Mouse (Mus musculus) heart, embryonic 14.5 days (tissue): ENCODE measurements around the gene Gpc3. TPM values are rescaled to one million over a fixed set of nuclear protein-coding genes. Genes with fewer than 3 reads are reported as not detected.

Experiments
- ATAC-seq: fragments of 200-750 bp; cut with Nextera tagmentation; 2 replicates; pipeline ENCODE4 v1.8.0; 2017; ENCODE audit warnings: low read depth, moderate TSS enrichment; ENCODE audit not compliant: insufficient number of reproducible peaks, insufficient read depth, low FRiP score
- H3K27ac ChIP-seq, 2 experiments: fragments of 200-500 bp in 1 of 2; fragments of 300-500 bp in 1 of 2; sonication (generic) in 1 of 2; replicated peaks in 1 of 2; 2 replicates each; pipeline ENCODE4 v1.5.1; 2012 to 2014; ENCODE audit warnings: low read depth in 2 of 2, low read length in 2 of 2, control low read depth in 1 of 2, mild to moderate bottlenecking in 1 of 2, mixed read lengths in 1 of 2; ENCODE audit not compliant: control insufficient read depth in 1 of 2, insufficient read depth in 1 of 2
- H3K27me3 ChIP-seq: fragments of 300-500 bp; sonication (generic); 2 replicates; pipeline ENCODE4 v1.6.1; 2014; ENCODE audit warnings: mild to moderate bottlenecking, low read length, control low read depth; ENCODE audit not compliant: control insufficient read depth, insufficient read depth
- H3K36me3 ChIP-seq: fragments of 300-500 bp; sonication (generic); 2 replicates; pipeline ENCODE4 v1.6.1; 2014; ENCODE audit warnings: mild to moderate bottlenecking, control low read depth, low read length, mixed read lengths; ENCODE audit not compliant: control insufficient read depth, insufficient read depth
- H3K4me1 ChIP-seq, 2 experiments: fragments of 200-500 bp in 1 of 2; fragments of 300-500 bp in 1 of 2; sonication (generic) in 1 of 2; 2 replicates each; pipeline ENCODE4 v1.6.1; 2012 to 2014; ENCODE audit warnings: low read length in 2 of 2, control low read depth in 1 of 2, mixed read lengths in 1 of 2; ENCODE audit not compliant: control insufficient read depth in 2 of 2, insufficient read depth in 2 of 2
- H3K4me2 ChIP-seq: fragments of 300-500 bp; sonication (generic); 2 replicates; pipeline ENCODE4 v1.6.1; 2014; ENCODE audit warnings: mild to moderate bottlenecking, low read length
- H3K4me3 ChIP-seq, 2 experiments: fragments of 200-500 bp in 1 of 2; fragments of 300-500 bp in 1 of 2; sonication (generic) in 1 of 2; 2 replicates each; pipeline ENCODE4 v1.5.1; 2012 to 2014; ENCODE audit warnings: low read length in 2 of 2, mild to moderate bottlenecking in 2 of 2, control low read depth in 1 of 2, low read depth in 1 of 2, moderate library complexity in 1 of 2; ENCODE audit not compliant: control insufficient read depth in 1 of 2, insufficient read depth in 1 of 2
- H3K9ac ChIP-seq: fragments of 300-500 bp; sonication (generic); 2 replicates; pipeline ENCODE4 v1.6.1; 2014; ENCODE audit warnings: mild to moderate bottlenecking, low read length
- H3K9me3 ChIP-seq: fragments of 300-500 bp; sonication (generic); 2 replicates; pipeline ENCODE4 v1.6.1; 2016; ENCODE audit warnings: low read length, control low read depth; ENCODE audit not compliant: control insufficient read depth
- WGBS: fragments of 180-500 bp; shearing (Covaris S2); extraction: QIAGEN DNeasy Blood & Tissue Kit; methylation state at CpG from one replicate; pipeline ENCODE4 v1.1.7; 2014; 5-methylcytosine and 5-hydroxymethylcytosine counted together
- polyA plus RNA-seq: library from polyadenylated mRNA; unstranded; fragments of >200 nt; fragmentation: Nextera tagmentation; extraction: Ambion mirVana; gene quantifications from 2 replicates; pipeline ENCODE4 v1.2.1, GENCODE M21; 2014

Gene Gpc3
- polyA plus RNA-seq, 1 experiment from 2014 or later = 579 TPM

- no peak for ATAC-seq
- Histone ChIP-seq H3K4me3 (no peak overlapping the region), H3K4me1 (peaks cover 0 to 3% of the 10 kb centered on the region in 2 experiments; a peak in 3 of 4 replicates), H3K36me3 (no peaks in the 10 kb centered on the region), H3K4me2 (no peak overlapping the region), H3K27ac (no peak overlapping the region), H3K9ac (no peak overlapping the region), H3K9me3 (no peaks in the 10 kb centered on the region), H3K27me3 (no peaks in the 10 kb centered on the region)
- 79% methylated on average over 5 of the region's 5 CpGs for WGBS
Observed at GRCm38 (mm10) chrX:52558526-52558925, 55.2 kb downstream of the Gpc3 start.

GRCm38 (mm10) chrX:52557489-52557888 is 56.3 kb downstream of the Gpc3 start:
- Histone ChIP-seq H3K4me1 (no peaks in the 10 kb centered on the region; a peak in 3 of 4 replicates), H3K9me3 (no peaks in the 10 kb centered on the region), H3K36me3 (no peaks in the 10 kb centered on the region), H3K9ac (no peak overlapping the region), H3K27me3 (no peaks in the 10 kb centered on the region), H3K4me3 (no peak overlapping the region), H3K27ac (no peak overlapping the region), H3K4me2 (no peak overlapping the region)
- WGBS = 87% methylated on average over 6 of the region's 6 CpGs
- no peak for ATAC-seq

GRCm38 (mm10) chrX:52551296-52551695 is 62.5 kb downstream of the Gpc3 start:
- WGBS = 74% methylated on average over 1 of the region's 1 CpGs
- Histone ChIP-seq H3K36me3 (no peaks in the 10 kb centered on the region), H3K4me3 (no peak overlapping the region), H3K9ac (no peak overlapping the region), H3K4me2 (no peak overlapping the region), H3K9me3 (no peaks in the 10 kb centered on the region), H3K27ac (no peak overlapping the region), H3K27me3 (no peaks in the 10 kb centered on the region), H3K4me1 (no peaks in the 10 kb centered on the region; a peak in 1 of 4 replicates)
- ATAC-seq = no peak

GRCm38 (mm10) chrX:52544623-52545022 is 69.1 kb downstream of the Gpc3 start:
- no peaks in the 10 kb centered on the region; a peak in 1 of 4 replicates for H3K4me1 ChIP-seq
- no peak overlapping the region for H3K4me2 ChIP-seq
- no peak overlapping the region for H3K4me3 ChIP-seq
- no peak overlapping the region for H3K27ac ChIP-seq
- H3K36me3 ChIP-seq = 0 out of 2 replicates have a peak, but pooled peaks cover 3% of the 10 kb centered on the region
- no peak overlapping the region for H3K9ac ChIP-seq
- 61% methylated on average over 3 of the region's 3 CpGs for WGBS
- H3K9me3 ChIP-seq = no peaks in the 10 kb centered on the region
- no peak for ATAC-seq
- H3K27me3 ChIP-seq = no peaks in the 10 kb centered on the region

GRCm38 (mm10) chrX:52537282-52537681 is 76.5 kb downstream of the Gpc3 start:
- Histone ChIP-seq H3K36me3 (0 out of 2 replicates have a peak, but pooled peaks cover 3% of the 10 kb centered on the region), H3K27ac (no peak overlapping the region), H3K4me1 (no peaks in the 10 kb centered on the region), H3K9me3 (no peaks in the 10 kb centered on the region), H3K4me2 (no peak overlapping the region), H3K27me3 (no peaks in the 10 kb centered on the region), H3K4me3 (no peak overlapping the region), H3K9ac (no peak overlapping the region)
- 66% methylated on average over 5 of the region's 5 CpGs for WGBS
- no peak for ATAC-seq

GRCm38 (mm10) chrX:52533766-52534165 is 80.0 kb downstream of the Gpc3 start:
- no peaks in the 10 kb centered on the region for H3K36me3 ChIP-seq
- no peak overlapping the region for H3K9ac ChIP-seq
- ATAC-seq = no peak
- H3K27ac ChIP-seq = no peak overlapping the region
- no peaks in the 10 kb centered on the region for H3K4me1 ChIP-seq
- no peak overlapping the region for H3K4me2 ChIP-seq
- H3K4me3 ChIP-seq = no peak overlapping the region
- no peaks in the 10 kb centered on the region for H3K9me3 ChIP-seq
- no peaks in the 10 kb centered on the region for H3K27me3 ChIP-seq
- 35% methylated on average over 1 of the region's 1 CpGs for WGBS

- no peak for ATAC-seq
- H3K9ac ChIP-seq = no peak overlapping the region
- no peak overlapping the region for H3K4me3 ChIP-seq
- H3K27ac ChIP-seq = no peak overlapping the region
- H3K27me3 ChIP-seq = no peaks in the 10 kb centered on the region
- H3K36me3 ChIP-seq = no peaks in the 10 kb centered on the region
- WGBS = 67% methylated on average over 4 of the region's 4 CpGs
- H3K9me3 ChIP-seq = no peaks in the 10 kb centered on the region
- H3K4me2 ChIP-seq = no peak overlapping the region
- no peaks in the 10 kb centered on the region for H3K4me1 ChIP-seq
Observed at GRCm38 (mm10) chrX:52533098-52533497, 80.7 kb downstream of the Gpc3 start.

GRCm38 (mm10) chrX:52532124-52532523 is 81.6 kb downstream of the Gpc3 start:
- Histone ChIP-seq H3K4me3 (no peak overlapping the region), H3K9me3 (no peaks in the 10 kb centered on the region), H3K27ac (no peak overlapping the region), H3K27me3 (no peaks in the 10 kb centered on the region), H3K4me2 (no peak overlapping the region), H3K4me1 (no peaks in the 10 kb centered on the region), H3K36me3 (no peaks in the 10 kb centered on the region), H3K9ac (no peak overlapping the region)
- WGBS = 61% methylated on average over 2 of the region's 2 CpGs
- no peak for ATAC-seq
